Mouse (Mus musculus) neural tube, embryonic 11.5 days (tissue): ENCODE results near the gene A830031A19Rik. TPM values are rescaled to one million over a fixed set of nuclear protein-coding genes. Genes with fewer than 3 reads are reported as not detected.

ENCODE experiments used
- ATAC-seq: fragments of 200-750 bp; cut with Nextera tagmentation; 2 replicates; pipeline ENCODE4 v1.8.0; 2017; ENCODE audit warnings: moderate number of reproducible peaks, mild to moderate bottlenecking, moderate TSS enrichment, moderate library complexity; ENCODE audit not compliant: insufficient read depth, low FRiP score, low TSS enrichment
- DNase-seq: peaks from one replicate; pipeline ENCODE4 v3.0.0-alpha.2; 2015; ENCODE audit warnings: low spot score
- H3K27ac ChIP-seq: fragments of 300-500 bp; sonication (generic); 2 replicates; pipeline ENCODE4 v1.5.1; 2014; ENCODE audit warnings: low read depth, mild to moderate bottlenecking, low read length
- H3K27me3 ChIP-seq: fragments of 300-500 bp; sonication (generic); 2 replicates; pipeline ENCODE4 v1.6.1; 2014; ENCODE audit warnings: mild to moderate bottlenecking, low read length, mixed read lengths; ENCODE audit not compliant: control insufficient read depth, insufficient read depth
- H3K36me3 ChIP-seq: fragments of 300-500 bp; sonication (generic); 2 replicates; pipeline ENCODE4 v1.6.1; 2014; ENCODE audit warnings: mild to moderate bottlenecking, low read length, moderate library complexity, mixed read lengths; ENCODE audit not compliant: control insufficient read depth, insufficient read depth
- H3K4me1 ChIP-seq: fragments of 300-500 bp; sonication (generic); 2 replicates; pipeline ENCODE4 v1.6.1; 2014; ENCODE audit warnings: low read length, mixed read lengths; ENCODE audit not compliant: control insufficient read depth, insufficient read depth
- H3K4me2 ChIP-seq: fragments of 300-500 bp; sonication (generic); 2 replicates; pipeline ENCODE4 v1.6.1; 2014; ENCODE audit warnings: low read depth, mild to moderate bottlenecking, moderate library complexity
- H3K4me3 ChIP-seq: fragments of 300-500 bp; sonication (generic); 2 replicates; pipeline ENCODE4 v1.5.1; 2014; ENCODE audit warnings: low read depth, low read length
- H3K9ac ChIP-seq: fragments of 300-500 bp; sonication (generic); 2 replicates; pipeline ENCODE4 v1.6.1; 2014; ENCODE audit warnings: mild to moderate bottlenecking, low read length
- H3K9me3 ChIP-seq: fragments of 300-500 bp; sonication (generic); 2 replicates; pipeline ENCODE4 v1.6.1; 2016; ENCODE audit warnings: low read length; ENCODE audit not compliant: control insufficient read depth
- WGBS: fragments of 180-500 bp; shearing (Covaris S2); extraction: QIAGEN DNeasy Blood & Tissue Kit; methylation state at CpG from one replicate; pipeline ENCODE4 v1.1.7; 2014; 5-methylcytosine and 5-hydroxymethylcytosine counted together
- polyA plus RNA-seq: library from polyadenylated mRNA; unstranded; fragments of >200 nt; fragmentation: Nextera tagmentation; extraction: Ambion mirVana; gene quantifications from 2 replicates; pipeline ENCODE4 v1.2.1, GENCODE M21; 2014

Gene A830031A19Rik
- polyA plus RNA-seq, 1 experiment from 2014 or later: not detected

GRCm38 (mm10) chr11:24060428-24060827, 14.4 kb downstream of the A830031A19Rik start:
- 4% methylated on average over 5 of the region's 5 CpGs for WGBS
- no peak for ATAC-seq
- Histone ChIP-seq H3K4me3 (no peak overlapping the region), H3K36me3 (no peaks in the 10 kb centered on the region), H3K27me3 (no peaks in the 10 kb centered on the region), H3K9me3 (no peaks in the 10 kb centered on the region), H3K9ac (no peak overlapping the region; the same call in 1 of the 2 replicates), H3K4me2 (peak overlapping the region; percentile 51), H3K4me1 (peaks cover 5% of the 10 kb centered on the region; the same call in 1 of the 2 replicates), H3K27ac (no peak overlapping the region)
- no peak for DNase-seq

- Histone ChIP-seq H3K9me3 (no peaks in the 10 kb centered on the region), H3K36me3 (no peaks in the 10 kb centered on the region), H3K27ac (no peak overlapping the region), H3K9ac (no peak overlapping the region), H3K4me2 (no peak overlapping the region), H3K4me1 (peaks cover 5% of the 10 kb centered on the region; the same call in 1 of the 2 replicates), H3K4me3 (no peak overlapping the region), H3K27me3 (no peaks in the 10 kb centered on the region)
- WGBS: 17% methylated on average over 1 of the region's 1 CpGs
- no peak for ATAC-seq
- no peak for DNase-seq
Measured at GRCm38 (mm10) chr11:24059137-24059536, 15.7 kb downstream of the A830031A19Rik start.

- H3K9ac ChIP-seq: no peak overlapping the region
- H3K4me3 ChIP-seq: no peak overlapping the region
- H3K27ac ChIP-seq: no peak overlapping the region
- no peaks in the 10 kb centered on the region for H3K36me3 ChIP-seq
- peak; percentile 43 for DNase-seq
- WGBS: 64% methylated on average over 6 of the region's 6 CpGs
- no peak for ATAC-seq
- no peaks in the 10 kb centered on the region for H3K9me3 ChIP-seq
- H3K4me2 ChIP-seq: no peak overlapping the region
- H3K4me1 ChIP-seq: no peaks in the 10 kb centered on the region
- H3K27me3 ChIP-seq: peaks cover 2% of the 10 kb centered on the region; the same call in 1 of the 2 replicates
Measured at GRCm38 (mm10) chr11:24052882-24053281, 22.0 kb downstream of the A830031A19Rik start.

- Histone ChIP-seq H3K9ac (no peak overlapping the region), H3K9me3 (no peaks in the 10 kb centered on the region), H3K27ac (no peak overlapping the region), H3K4me2 (no peak overlapping the region), H3K27me3 (peaks cover 2% of the 10 kb centered on the region; the same call in 1 of the 2 replicates), H3K4me3 (no peak overlapping the region), H3K36me3 (no peaks in the 10 kb centered on the region), H3K4me1 (no peaks in the 10 kb centered on the region)
- no peak for DNase-seq
- ATAC-seq: no peak
- WGBS: 84% methylated on average over 11 of the region's 11 CpGs
Measured at GRCm38 (mm10) chr11:24050032-24050757, 24.7 kb downstream of the A830031A19Rik start.

- Histone ChIP-seq H3K9me3 (no peaks in the 10 kb centered on the region), H3K9ac (peak overlapping the region; percentile 63), H3K27ac (no peak overlapping the region), H3K4me3 (peak overlapping the region; percentile 30), H3K4me1 (no peaks in the 10 kb centered on the region), H3K36me3 (no peaks in the 10 kb centered on the region), H3K27me3 (peaks cover 2% of the 10 kb centered on the region; the same call in 1 of the 2 replicates), H3K4me2 (peak overlapping the region; percentile 52)
- DNase-seq (peak; percentile 91), ATAC-seq (peak; percentile 92)
- WGBS: 5% methylated on average over 28 of the region's 28 CpGs
Measured at GRCm38 (mm10) chr11:24049226-24050031, 25.4 kb downstream of the A830031A19Rik start.

GRCm38 (mm10) chr11:24044025-24044424, 30.8 kb downstream of the A830031A19Rik start:
- no peak overlapping the region for H3K4me3 ChIP-seq

GRCm38 (mm10) chr11:24020760-24021159, 54.1 kb downstream of the A830031A19Rik start:
- WGBS: 80% methylated on average over 1 of the region's 1 CpGs
- H3K9ac ChIP-seq: no peak overlapping the region
- DNase-seq (no peak), ATAC-seq (no peak)
- no peak overlapping the region for H3K4me3 ChIP-seq
- no peaks in the 10 kb centered on the region for H3K4me1 ChIP-seq
- no peaks in the 10 kb centered on the region for H3K27me3 ChIP-seq
- no peaks in the 10 kb centered on the region for H3K36me3 ChIP-seq
- H3K27ac ChIP-seq: no peak overlapping the region
- no peaks in the 10 kb centered on the region for H3K9me3 ChIP-seq
- H3K4me2 ChIP-seq: no peak overlapping the region

More at GRCm38 (mm10) chr11:24044025-24044424, 30.8 kb downstream of the A830031A19Rik start:
- WGBS: 78% methylated on average over 6 of the region's 6 CpGs
- ATAC-seq: no peak
- no peaks in the 10 kb centered on the region for H3K4me1 ChIP-seq
- no peak overlapping the region for H3K4me2 ChIP-seq
- no peak for DNase-seq
- no peaks in the 10 kb centered on the region for H3K9me3 ChIP-seq
- H3K27me3 ChIP-seq: no peaks in the 10 kb centered on the region
- H3K36me3 ChIP-seq: no peaks in the 10 kb centered on the region
- no peak overlapping the region for H3K9ac ChIP-seq
- H3K27ac ChIP-seq: no peak overlapping the region

GRCm38 (mm10) chr11:24018783-24019182, 56.1 kb downstream of the A830031A19Rik start:
- no peak for ATAC-seq
- Histone ChIP-seq H3K9me3 (no peaks in the 10 kb centered on the region), H3K27me3 (no peaks in the 10 kb centered on the region), H3K9ac (no peak overlapping the region), H3K4me2 (no peak overlapping the region), H3K4me1 (no peaks in the 10 kb centered on the region), H3K4me3 (no peak overlapping the region), H3K36me3 (no peaks in the 10 kb centered on the region), H3K27ac (no peak overlapping the region)
- no peak for DNase-seq
- WGBS: 87% methylated on average over 2 of the region's 2 CpGs
